Comparison of ENCODE assay signal across 8 mouse cellular contexts in genomic region chr5:115475337-115476106, GRCm38 (mm10). TPM values are rescaled to one million over a fixed set of nuclear protein-coding genes. Genes with fewer than 3 reads are reported as not detected.
DNase-seq lines count a peak whose midpoint lies in the region; ATAC-seq and TF ChIP-seq lines count a peak whose summit lies in the region.
"Had no signal": no experiment of that assay in that cellular context is flagged by ENCODE, and none has a peak within 500 bp of the region (broad histone marks: within the 10 kb centered on the region; RNA-seq: fewer than 3 reads in every experiment).

No protein-coding gene starts in this region.

- peak overlapping the region; percentile 96 for H3K27ac ChIP-seq in ES-E14 (ENCODE audit: insufficient read depth, low read depth, low read length, poor library complexity, severe bottlenecking)
- H3K27ac ChIP-seq in embryonic facial prominence, embryonic 12.5 days: peak overlapping the region; percentile 7; the same call in 1 of the 2 replicates
- H3K27ac ChIP-seq in hindbrain, embryonic 10.5 days: peak overlapping the region; percentile 72
- H3K27ac ChIP-seq in midbrain, embryonic 11.5 days (ENCODE audit: low read depth, low read length): no peak overlapping the region

- 0 out of 2 replicates have a peak, but pooled peaks have one; percentile 19 for ATAC-seq in embryonic facial prominence, embryonic 12.5 days (ENCODE audit: insufficient number of reproducible peaks, insufficient read depth, low FRiP score, low TSS enrichment)
- peak; percentile 82 for ATAC-seq in midbrain, embryonic 11.5 days (ENCODE audit: low FRiP score)

- peaks cover 0 to 6% of the 10 kb centered on the region in 2 experiments; a peak in 3 of 4 replicates for H3K4me1 ChIP-seq in ES-E14 (ENCODE audit: control insufficient read depth in 2 of 2, insufficient read depth in 2 of 2, low read length in 2 of 2, poor library complexity in 1 of 2)
- H3K4me1 ChIP-seq in embryonic facial prominence, embryonic 12.5 days: 0 out of 2 replicates have a peak, but pooled peaks cover 4% of the 10 kb centered on the region
- H3K4me1 ChIP-seq in hindbrain, embryonic 10.5 days (replicated peaks): peaks cover 27% of the 10 kb centered on the region
- peaks cover 5% of the 10 kb centered on the region for H3K4me1 ChIP-seq in midbrain, embryonic 11.5 days (ENCODE audit: control insufficient read depth, insufficient read depth, low read length)

- peak overlapping the region; percentile 37 to 46 for H3K4me3 ChIP-seq in ES-E14 (ENCODE audit: insufficient read depth in 1 of 2, low read depth in 1 of 2, low read length in 2 of 2, poor library complexity in 1 of 2, severe bottlenecking in 1 of 2)
- H3K4me3 ChIP-seq in embryonic facial prominence, embryonic 12.5 days: peak overlapping the region; percentile 34
- peak overlapping the region; percentile 50 for H3K4me3 ChIP-seq in hindbrain, embryonic 10.5 days
- H3K4me3 ChIP-seq in midbrain, embryonic 11.5 days (ENCODE audit: low read depth, low read length): peak overlapping the region; percentile 22

- WGBS in embryonic facial prominence, embryonic 12.5 days: 10% methylated on average over 22 of the region's 22 CpGs
- WGBS in hindbrain, embryonic 10.5 days: 11% methylated on average over 22 of the region's 22 CpGs
- 5% methylated on average over 22 of the region's 22 CpGs for WGBS in midbrain, embryonic 11.5 days

- peaks cover 24% of the 10 kb centered on the region for H3K36me3 ChIP-seq in ES-E14 (ENCODE audit: control insufficient read depth, insufficient read depth, low read length, poor library complexity, severe bottlenecking)
- H3K36me3 ChIP-seq in embryonic facial prominence, embryonic 12.5 days: no peaks in the 10 kb centered on the region
- 0 out of 2 replicates have a peak, but pooled peaks cover 3% of the 10 kb centered on the region for H3K36me3 ChIP-seq in hindbrain, embryonic 10.5 days
- no peaks in the 10 kb centered on the region for H3K36me3 ChIP-seq in midbrain, embryonic 11.5 days (ENCODE audit: control insufficient read depth, insufficient read depth, low read length)

- in situ Hi-C loops in ES-E14 (cut with MboI; ENCODE audit: low sequenced_read_pairs in 2 of 2, unreplicated experiment in 2 of 2): no loop called here

- no peaks in the 10 kb centered on the region for H3K9me3 ChIP-seq in ES-E14 (ENCODE audit: control insufficient read depth, insufficient read depth, low read depth, low read length)
- H3K9me3 ChIP-seq in embryonic facial prominence, embryonic 12.5 days: no peaks in the 10 kb centered on the region
- H3K9me3 ChIP-seq in hindbrain, embryonic 10.5 days: no peaks in the 10 kb centered on the region
- H3K9me3 ChIP-seq in midbrain, embryonic 11.5 days (ENCODE audit: control insufficient read depth, low read length): no peaks in the 10 kb centered on the region

- H3K4me2 ChIP-seq in embryonic facial prominence, embryonic 12.5 days (replicated peaks): peak overlapping the region; percentile 55
- H3K4me2 ChIP-seq in midbrain, embryonic 11.5 days: peak overlapping the region; percentile 39

- peaks cover 6% of the 10 kb centered on the region for H3K27me3 ChIP-seq in embryonic facial prominence, embryonic 12.5 days
- peaks cover 24% of the 10 kb centered on the region for H3K27me3 ChIP-seq in hindbrain, embryonic 10.5 days (ENCODE audit: insufficient read depth, poor library complexity, severe bottlenecking)
- peaks cover 7% of the 10 kb centered on the region for H3K27me3 ChIP-seq in midbrain, embryonic 11.5 days (ENCODE audit: control insufficient read depth, insufficient read depth, low read length)

- H3K9ac ChIP-seq in ES-E14 (ENCODE audit: insufficient read depth, low read depth, low read length, poor library complexity, severe bottlenecking): peak overlapping the region; percentile 73; the same call in 1 of the 2 replicates
- peak overlapping the region; percentile 36; the same call in 1 of the 2 replicates for H3K9ac ChIP-seq in embryonic facial prominence, embryonic 12.5 days
- H3K9ac ChIP-seq in midbrain, embryonic 11.5 days (ENCODE audit: low read length): peak overlapping the region; percentile 31; the same call in 1 of the 2 replicates

- peak; percentile 72 for DNase-seq in CD4-positive, CD25-positive, alpha-beta regulatory T cell, adult 2 months (ENCODE audit: low read depth, low spot score)
- DNase-seq in ES-E14 (ENCODE audit: low read depth, low spot score): no peak
- DNase-seq in hindbrain, embryonic 10.5 days (ENCODE audit: low spot score): peak; percentile 66
- peak; percentile 31 for DNase-seq in layer of hippocampus, postnatal 25 days (ENCODE audit: extremely low spot score in 1 of 2, low spot score in 1 of 2)
- DNase-seq in midbrain, embryonic 11.5 days (ENCODE audit: low spot score, missing footprints): peak; percentile 92
- DNase-seq in telencephalon, adult 2 months (ENCODE audit: low read depth, low spot score): peak; percentile 68

TF ChIP-seq in ES-E14, 5 proteins besides CTCF, POLR2A, EP300 and RAD21:
- no peak for TF ChIP-seq MAFK (IDR thresholded peaks at IDR 0.05; ENCODE audit: insufficient read depth, low read depth, low read length)
- TF ChIP-seq ZC3H11A (IDR thresholded peaks at IDR 0.05; ENCODE audit: borderline replicate concordance, low read depth, low read length): no peak
- no peak for TF ChIP-seq ZNF384 (IDR thresholded peaks at IDR 0.05; ENCODE audit: low read depth, low read length)
- TF ChIP-seq CHD2 (IDR thresholded peaks at IDR 0.05; ENCODE audit: low read depth, low read length): no peak
- TF ChIP-seq HCFC1 (IDR thresholded peaks at IDR 0.05; ENCODE audit: borderline replicate concordance, insufficient read depth, low read length): no peak

RNA-seq across cellular contexts. Expression of gene Sirt4, which starts 9.0 kb away (rescaled TPM):
- 15.3 and 25.7 TPM in 2 replicates for total RNA-seq in ES-E14 (2012; rRNA removed)
- polyA plus RNA-seq in embryonic facial prominence, embryonic 12.5 days (2016; fragmentation: Nextera tagmentation; extraction: Ambion mirVana): 23.2 and 25.9 TPM in 2 replicates
- polyA plus RNA-seq in hindbrain, embryonic 10.5 days (2016; fragmentation: Nextera tagmentation; extraction: Ambion mirVana): 17.2 and 17.3 TPM in 2 replicates
- total RNA-seq in layer of hippocampus, postnatal 25 days (2021): 10 to 100 TPM; 27.6 to 39.7 TPM
- 16.2 and 18.9 TPM in 2 replicates for polyA plus RNA-seq in midbrain, embryonic 11.5 days (2014; fragmentation: Nextera tagmentation; extraction: Ambion mirVana)

RNA-seq across cellular contexts. Expression of gene Pla2g1b, which starts 9.5 kb away (rescaled TPM):
- 31.1 and 36.6 TPM in 2 replicates for total RNA-seq in ES-E14 (2012; rRNA removed)
- not detected in 2 replicates for polyA plus RNA-seq in embryonic facial prominence, embryonic 12.5 days (2016; fragmentation: Nextera tagmentation; extraction: Ambion mirVana)
- 0.51 TPM in 1 of 2 replicates, not detected in the other for polyA plus RNA-seq in hindbrain, embryonic 10.5 days (2016; fragmentation: Nextera tagmentation; extraction: Ambion mirVana)
- not detected for total RNA-seq in layer of hippocampus, postnatal 25 days (2021)
- not detected in 2 replicates for polyA plus RNA-seq in midbrain, embryonic 11.5 days (2014; fragmentation: Nextera tagmentation; extraction: Ambion mirVana)
- polyA plus RNA-seq: frontal cortex, adult 2 months had no signal

RNA-seq across cellular contexts. Expression of gene Pxn, which starts 31.0 kb away (rescaled TPM):
- 25.5 and 29.4 TPM in 2 replicates for total RNA-seq in ES-E14 (2012; rRNA removed)
- 46.8 and 47.1 TPM in 2 replicates for polyA plus RNA-seq in embryonic facial prominence, embryonic 12.5 days (2016; fragmentation: Nextera tagmentation; extraction: Ambion mirVana)
- polyA plus RNA-seq in hindbrain, embryonic 10.5 days (2016; fragmentation: Nextera tagmentation; extraction: Ambion mirVana): 32.6 and 42.6 TPM in 2 replicates
- total RNA-seq in layer of hippocampus, postnatal 25 days (2021): 10 to 100 TPM; 30.9 to 41.9 TPM
- polyA plus RNA-seq in midbrain, embryonic 11.5 days (2014; fragmentation: Nextera tagmentation; extraction: Ambion mirVana): 7.3 and 7.7 TPM in 2 replicates

RNA-seq across cellular contexts. Expression of gene Msi1, which starts 46.1 kb away (rescaled TPM):
- 5.6 and 9.0 TPM in 2 replicates for total RNA-seq in ES-E14 (2012; rRNA removed)
- 38.7 and 40.2 TPM in 2 replicates for polyA plus RNA-seq in embryonic facial prominence, embryonic 12.5 days (2016; fragmentation: Nextera tagmentation; extraction: Ambion mirVana)
- 167 and 222 TPM in 2 replicates for polyA plus RNA-seq in hindbrain, embryonic 10.5 days (2016; fragmentation: Nextera tagmentation; extraction: Ambion mirVana)
- 10 to 100 TPM; 52.5 to 57.1 TPM for total RNA-seq in layer of hippocampus, postnatal 25 days (2021)
- polyA plus RNA-seq in midbrain, embryonic 11.5 days (2014; fragmentation: Nextera tagmentation; extraction: Ambion mirVana): 199 and 227 TPM in 2 replicates
